Mouse (Mus musculus) heart, embryonic 15.5 days (tissue): ENCODE measurements around the gene Inpp1. TPM values are rescaled to one million over a fixed set of nuclear protein-coding genes. Genes with fewer than 3 reads are reported as not detected.
"Not testable (repeated sequence)": the region's sequence is repeated elsewhere in the genome, so short reads cannot be mapped to it uniquely, and the experiment has no call there.

Experiments
- ATAC-seq: fragments of 200-750 bp; cut with Nextera tagmentation; replicated peaks from 2 replicates; pipeline ENCODE4 v1.8.0; 2017; ENCODE audit warnings: low read depth, moderate TSS enrichment; ENCODE audit not compliant: insufficient number of reproducible peaks, insufficient read depth, low FRiP score
- H3K27ac ChIP-seq: fragments of 300-500 bp; sonication (generic); 2 replicates; pipeline ENCODE4 v1.5.1; 2015; ENCODE audit warnings: mild to moderate bottlenecking, inconsistent platforms
- H3K27me3 ChIP-seq: fragments of 300-500 bp; sonication (generic); 2 replicates; pipeline ENCODE4 v1.6.1; 2015; ENCODE audit warnings: inconsistent platforms
- H3K36me3 ChIP-seq: fragments of 300-500 bp; sonication (generic); 2 replicates; pipeline ENCODE4 v1.6.1; 2015; ENCODE audit warnings: mild to moderate bottlenecking, inconsistent platforms
- H3K4me1 ChIP-seq: fragments of 300-500 bp; sonication (generic); replicated peaks from 2 replicates; pipeline ENCODE4 v1.6.1; 2015; ENCODE audit warnings: inconsistent platforms
- H3K4me2 ChIP-seq: fragments of 300-500 bp; sonication (generic); 2 replicates; pipeline ENCODE4 v1.6.1; 2015; ENCODE audit warnings: inconsistent platforms, mild to moderate bottlenecking, moderate library complexity
- H3K4me3 ChIP-seq: fragments of 300-500 bp; sonication (generic); 2 replicates; pipeline ENCODE4 v1.5.1; 2015; ENCODE audit warnings: mild to moderate bottlenecking, inconsistent platforms
- H3K9ac ChIP-seq: fragments of 300-500 bp; sonication (generic); 2 replicates; pipeline ENCODE4 v1.6.1; 2015; ENCODE audit warnings: mild to moderate bottlenecking, inconsistent platforms
- H3K9me3 ChIP-seq: fragments of 300-500 bp; sonication (generic); replicated peaks from 2 replicates; pipeline ENCODE4 v1.6.1; 2016; ENCODE audit warnings: inconsistent platforms
- WGBS: fragments of 180-500 bp; shearing (Covaris S2); methylation state at CpG from one replicate; pipeline ENCODE4 v1.1.7; 2015; ENCODE audit warnings: mixed read lengths; 5-methylcytosine and 5-hydroxymethylcytosine counted together
- polyA plus RNA-seq: library from polyadenylated mRNA; unstranded; fragments of >200 nt; fragmentation: Nextera tagmentation; extraction: Ambion mirVana; gene quantifications from 2 replicates; pipeline ENCODE4 v1.2.1, GENCODE M21; 2015

Gene Inpp1
- 15.4 and 20.7 TPM in 2 replicates for polyA plus RNA-seq

GRCm38 (mm10) chr1:52816910-52817812 is at the start of gene Inpp1:
Gene Inpp1, minus strand, starts transcription at chr1:52817688.
- Histone ChIP-seq H3K36me3 (no peaks in the 10 kb centered on the region), H3K4me3 (peak within 1 kb of the TSS; percentile 82), H3K27me3 (no peaks in the 10 kb centered on the region), H3K4me1 (peaks cover 12% of the 10 kb centered on the region), H3K27ac (peak within 1 kb of the TSS; percentile 86), H3K4me2 (peak within 1 kb of the TSS; percentile 90), H3K9ac (peak within 1 kb of the TSS; percentile 81), H3K9me3 (no peaks in the 10 kb centered on the region)
- peak; percentile 87 for ATAC-seq
- WGBS: under 1% methylated on average over 58 of the region's 59 CpGs

- no peaks in the 10 kb centered on the region; the same call in 1 of the 2 replicates for H3K36me3 ChIP-seq
- no peak for ATAC-seq
- no peak overlapping the region for H3K9ac ChIP-seq
- H3K27ac ChIP-seq: no peak overlapping the region
- no peaks in the 10 kb centered on the region for H3K27me3 ChIP-seq
- H3K4me3 ChIP-seq: no peak overlapping the region
- no peaks in the 10 kb centered on the region for H3K9me3 ChIP-seq
- no peaks in the 10 kb centered on the region for H3K4me1 ChIP-seq
- WGBS: 89% methylated on average over 3 of the region's 3 CpGs
- H3K4me2 ChIP-seq: no peak overlapping the region
Observed at GRCm38 (mm10) chr1:52866007-52866406, 48.5 kb upstream of the Inpp1 start.

GRCm38 (mm10) chr1:52864220-52864619 is 46.7 kb upstream of the Inpp1 start:
- Histone ChIP-seq H3K4me2 (no peak overlapping the region), H3K27ac (no peak overlapping the region), H3K36me3 (no peaks in the 10 kb centered on the region; the same call in 1 of the 2 replicates), H3K9me3 (no peaks in the 10 kb centered on the region), H3K9ac (no peak overlapping the region), H3K4me1 (no peaks in the 10 kb centered on the region), H3K27me3 (no peaks in the 10 kb centered on the region), H3K4me3 (no peak overlapping the region)
- 91% methylated on average over 1 of the region's 1 CpGs for WGBS
- ATAC-seq: no peak

- Histone ChIP-seq H3K36me3 (no peaks in the 10 kb centered on the region; the same call in 1 of the 2 replicates), H3K9ac (no peak overlapping the region), H3K27me3 (no peaks in the 10 kb centered on the region), H3K4me3 (no peak overlapping the region), H3K9me3 (no peaks in the 10 kb centered on the region), H3K4me2 (no peak overlapping the region), H3K27ac (no peak overlapping the region), H3K4me1 (peaks cover 3% of the 10 kb centered on the region; the same call in 1 of the 2 replicates)
- no peak for ATAC-seq
- WGBS: 78% methylated on average over 7 of the region's 7 CpGs
Observed at GRCm38 (mm10) chr1:52855904-52856601, 38.6 kb upstream of the Inpp1 start.

DNA sequence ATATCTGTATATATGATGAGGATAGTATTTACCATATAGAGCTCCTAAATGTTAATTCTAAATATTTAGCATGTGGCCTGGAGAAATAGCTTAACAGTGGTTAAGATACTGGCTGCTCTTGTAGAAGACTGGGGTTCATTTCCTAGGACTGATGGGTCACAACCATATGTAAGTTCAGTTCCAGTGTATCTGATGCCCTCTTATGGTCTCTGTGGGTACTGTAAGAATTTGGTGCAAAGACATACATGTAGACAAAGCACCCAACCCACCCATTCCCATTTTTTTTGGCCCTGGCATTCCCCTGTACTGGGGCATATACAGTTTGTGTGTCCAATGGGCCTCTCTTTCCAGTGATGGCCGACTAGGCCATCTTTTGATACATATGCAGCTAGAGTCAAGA is 36.5 kb upstream of the Inpp1 start:
- ATAC-seq, H3K4me2 ChIP-seq, H3K36me3 ChIP-seq, H3K9me3 ChIP-seq, H3K4me1 ChIP-seq, H3K27ac ChIP-seq, H3K9ac ChIP-seq, H3K4me3 ChIP-seq, H3K27me3 ChIP-seq: not testable (repeated sequence)
- WGBS: 67% methylated on average over 1 of the region's 1 CpGs

DNA sequence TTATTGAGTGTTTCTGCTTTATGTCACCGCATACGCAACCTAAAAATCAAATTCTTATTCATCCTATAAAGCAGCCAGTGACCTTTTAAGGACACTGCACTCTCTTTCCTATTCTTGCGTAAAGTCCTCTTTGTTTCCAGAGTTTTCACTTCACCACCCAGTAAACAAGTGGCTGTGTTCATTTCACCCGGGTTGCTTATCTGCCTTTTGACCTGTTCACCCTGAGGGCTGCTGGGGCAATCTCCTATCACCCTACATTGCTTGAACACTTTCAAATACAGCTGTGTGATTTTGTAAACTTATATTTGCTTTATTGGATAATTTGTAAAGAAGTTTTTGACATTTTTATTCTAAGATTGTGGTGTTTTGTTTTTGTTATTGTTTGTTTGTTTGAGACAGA is 31.9 kb upstream of the Inpp1 start:
- 56% methylated on average over 4 of the region's 4 CpGs for WGBS

DNA sequence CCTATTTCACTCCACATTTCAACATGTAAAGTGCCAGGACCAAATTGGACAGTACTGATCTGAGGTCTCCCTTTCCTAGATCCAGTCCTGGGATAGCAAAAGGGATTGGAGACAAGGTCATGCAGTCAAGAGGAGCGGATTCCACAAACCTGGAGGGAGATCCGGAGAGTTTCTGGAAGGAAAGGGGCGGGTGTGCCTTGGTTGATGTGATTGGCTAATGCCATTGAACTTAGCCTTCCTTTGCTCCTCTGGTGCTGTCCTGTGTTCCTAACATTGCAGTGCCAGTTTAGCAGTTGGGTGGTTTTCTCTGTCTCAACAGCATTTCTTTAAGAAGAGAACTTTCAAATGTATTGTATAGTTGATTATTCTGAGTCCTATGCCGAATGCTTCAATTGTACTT is 29.1 kb upstream of the Inpp1 start:
- Histone ChIP-seq H3K27ac (no peak overlapping the region), H3K9ac (no peak overlapping the region), H3K36me3 (no peaks in the 10 kb centered on the region), H3K4me1 (peaks cover 15% of the 10 kb centered on the region), H3K4me3 (no peak overlapping the region), H3K27me3 (no peaks in the 10 kb centered on the region), H3K9me3 (no peaks in the 10 kb centered on the region), H3K4me2 (no peak overlapping the region)
- ATAC-seq: no peak
- WGBS: 81% methylated on average over 4 of the region's 4 CpGs

More for the DNA sequence above, 31.9 kb upstream of the Inpp1 start:
- no peak overlapping the region for H3K27ac ChIP-seq
- H3K4me2 ChIP-seq: no peak overlapping the region
- no peak overlapping the region for H3K4me3 ChIP-seq
- no peaks in the 10 kb centered on the region for H3K27me3 ChIP-seq
- no peaks in the 10 kb centered on the region for H3K36me3 ChIP-seq
- H3K9ac ChIP-seq: no peak overlapping the region
- H3K9me3 ChIP-seq: no peaks in the 10 kb centered on the region
- peaks cover 10% of the 10 kb centered on the region for H3K4me1 ChIP-seq
- ATAC-seq: no peak

DNA sequence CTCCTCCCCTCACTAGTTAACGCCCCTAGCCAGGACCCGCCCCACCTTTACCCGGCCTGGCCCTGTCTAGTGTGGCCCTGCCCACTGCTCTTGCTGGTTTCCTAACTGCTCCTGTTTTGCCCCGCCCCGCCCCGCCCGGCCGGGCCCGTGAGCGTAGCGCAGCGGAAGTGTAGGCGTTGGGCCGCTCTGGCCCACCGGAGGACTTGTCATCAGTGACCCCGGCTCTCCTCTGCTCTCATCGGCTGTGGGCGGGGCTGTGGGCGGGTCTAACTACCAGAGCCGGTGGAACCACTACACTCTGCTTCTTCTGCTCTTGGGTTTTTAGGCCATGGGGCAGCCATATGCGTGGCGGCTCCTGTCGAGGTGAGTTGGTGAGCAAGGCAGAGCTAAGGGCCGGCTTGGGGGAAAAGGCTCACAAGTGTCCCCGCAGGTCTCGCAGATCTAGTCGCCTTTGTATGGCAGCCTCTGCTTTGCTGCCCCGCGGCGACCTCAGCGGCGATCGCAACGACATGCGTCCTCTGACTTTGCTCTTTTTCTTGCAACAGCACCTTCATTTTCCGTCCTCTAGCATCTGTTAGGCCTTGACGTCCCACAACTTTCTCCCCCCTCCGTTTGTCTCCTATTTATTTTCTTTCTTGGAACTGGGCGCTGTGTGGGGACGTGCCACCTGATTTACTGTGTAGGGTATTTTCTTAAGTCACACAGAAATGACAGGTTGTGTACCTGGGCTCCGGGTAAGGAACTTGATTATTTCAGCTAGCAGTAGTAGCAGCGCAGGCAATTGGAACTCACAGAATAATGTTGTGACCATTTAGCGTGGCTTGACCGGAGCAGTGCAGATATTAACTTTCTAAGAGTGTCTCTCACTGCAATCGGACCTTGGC is 27.5 kb upstream of the Inpp1 start, which contains the start of gene Hibch:
Gene Hibch, plus strand, starts transcription at position 148 of the 884 bp plus-strand sequence.
- no peaks in the 10 kb centered on the region for H3K36me3 ChIP-seq
- peak; percentile 100 for ATAC-seq
- peak within 1 kb of the TSS; percentile 69 for H3K4me2 ChIP-seq
- 2% methylated on average over 45 of the region's 45 CpGs for WGBS
- H3K9me3 ChIP-seq: no peaks in the 10 kb centered on the region
- H3K27ac ChIP-seq: peak within 1 kb of the TSS; percentile 86
- H3K4me3 ChIP-seq: peak within 1 kb of the TSS; percentile 73
- peaks cover 15% of the 10 kb centered on the region for H3K4me1 ChIP-seq
- H3K27me3 ChIP-seq: no peaks in the 10 kb centered on the region
- H3K9ac ChIP-seq: peak within 1 kb of the TSS; percentile 74

GRCm38 (mm10) chr1:52844354-52844753 is 26.9 kb upstream of the Inpp1 start:
- Histone ChIP-seq H3K27me3 (no peaks in the 10 kb centered on the region), H3K9me3 (no peaks in the 10 kb centered on the region), H3K27ac (peak overlapping the region; percentile 60), H3K4me2 (peak overlapping the region; percentile 69), H3K36me3 (no peaks in the 10 kb centered on the region), H3K4me1 (peaks cover 15% of the 10 kb centered on the region), H3K9ac (no peak overlapping the region), H3K4me3 (peak overlapping the region; percentile 73)
- WGBS: 16% methylated on average over 3 of the region's 3 CpGs
- no peak for ATAC-seq

DNA sequence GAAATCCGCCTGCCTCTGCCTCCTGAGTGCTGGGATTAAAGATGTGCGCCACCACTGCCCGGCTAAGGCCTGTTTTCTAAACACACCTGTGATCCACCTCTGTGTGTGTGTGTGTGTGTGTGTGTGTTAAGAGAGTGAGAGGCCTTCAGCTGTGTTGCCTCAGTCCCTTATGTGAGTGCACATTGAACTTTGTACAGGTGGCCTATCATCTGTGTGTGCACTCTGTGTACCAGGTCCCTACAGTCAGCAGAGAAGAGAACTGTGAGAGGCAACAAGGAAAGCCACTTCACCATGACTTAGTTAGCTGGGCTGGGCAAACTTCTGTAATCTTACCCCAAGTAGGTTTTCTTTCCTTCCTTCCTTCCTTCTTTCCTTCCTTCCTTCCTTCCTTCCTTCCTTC is 21.6 kb upstream of the Inpp1 start:
- Histone ChIP-seq H3K27me3 (no peaks in the 10 kb centered on the region), H3K4me2 (no peak overlapping the region), H3K27ac (no peak overlapping the region), H3K36me3 (no peaks in the 10 kb centered on the region), H3K9ac (no peak overlapping the region), H3K4me3 (no peak overlapping the region), H3K9me3 (no peaks in the 10 kb centered on the region), H3K4me1 (peaks cover 3% of the 10 kb centered on the region; the same call in 1 of the 2 replicates)
- no peak for ATAC-seq
- WGBS: 96% methylated on average over 3 of the region's 3 CpGs

DNA sequence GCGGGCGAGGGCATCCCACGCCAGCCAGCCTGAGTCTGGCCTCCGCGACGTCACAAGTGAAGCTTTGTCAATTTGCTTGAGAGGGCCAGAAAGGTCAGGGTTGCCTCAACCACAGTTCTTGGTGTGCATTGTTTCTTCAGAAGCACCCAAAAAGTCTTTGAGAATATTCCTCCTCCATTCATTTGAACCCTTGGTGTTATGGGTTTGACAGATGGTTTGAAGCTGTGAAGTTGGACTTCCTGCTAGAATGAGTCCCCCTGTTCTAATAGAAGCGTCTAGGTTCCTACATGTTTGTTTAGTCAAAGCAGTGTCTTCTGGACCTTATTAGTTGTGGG is 292 bp upstream of the Inpp1 start:
- H3K27ac ChIP-seq: peak overlapping the region; percentile 86
- H3K9ac ChIP-seq: peak overlapping the region; percentile 81
- WGBS: 5% methylated on average over 7 of the region's 7 CpGs
- no peaks in the 10 kb centered on the region for H3K27me3 ChIP-seq
- peaks cover 12% of the 10 kb centered on the region for H3K4me1 ChIP-seq
- H3K9me3 ChIP-seq: no peaks in the 10 kb centered on the region
- peak overlapping the region; percentile 90 for H3K4me2 ChIP-seq
- no peaks in the 10 kb centered on the region for H3K36me3 ChIP-seq
- no peak for ATAC-seq
- peak overlapping the region; percentile 82 for H3K4me3 ChIP-seq
